Mouse (Mus musculus) liver, adult 2 months (tissue): Measurements from ENCODE around the gene Dtd1.

Experiments
- CTCF ChIP-seq: fragments of 200-500 bp; IDR thresholded peaks from 2 replicates; pipeline ENCODE4 v1.5.1; 2011; ENCODE audit warnings: low read depth, low read length, control low read depth
- POLR2A ChIP-seq: fragments of 200-500 bp; IDR thresholded peaks from 2 replicates; pipeline ENCODE4 v1.6.1; 2011; ENCODE audit warnings: low read length, control low read depth; ENCODE audit not compliant: insufficient read depth; ENCODE audit errors: extremely low read depth

DNA sequence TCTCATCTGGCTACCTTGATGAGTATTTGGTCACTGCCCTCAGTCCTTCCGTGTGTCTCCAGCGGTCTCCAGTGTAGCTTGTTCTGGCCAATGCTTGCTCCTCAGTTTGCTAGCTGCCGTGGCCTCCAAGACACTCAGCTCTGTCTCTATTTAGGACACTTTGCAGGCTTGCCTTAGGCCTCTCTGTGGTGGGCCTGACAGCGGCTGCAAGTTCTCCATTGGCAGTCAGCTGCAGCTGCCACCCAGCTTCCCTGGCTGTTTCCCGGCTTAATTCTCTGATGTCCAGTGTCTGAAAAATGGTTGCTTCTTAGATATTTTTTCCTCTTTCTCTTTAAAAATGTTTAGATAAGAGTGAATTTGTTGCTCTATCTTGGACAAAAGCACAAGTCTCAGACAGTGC, 116.6 kb downstream of the Dtd1 start:
- TF ChIP-seq CTCF (no peak), POLR2A (no peak)
